Comparison of ENCODE assay signal across 19 mouse cellular contexts in the genomic region with DNA sequence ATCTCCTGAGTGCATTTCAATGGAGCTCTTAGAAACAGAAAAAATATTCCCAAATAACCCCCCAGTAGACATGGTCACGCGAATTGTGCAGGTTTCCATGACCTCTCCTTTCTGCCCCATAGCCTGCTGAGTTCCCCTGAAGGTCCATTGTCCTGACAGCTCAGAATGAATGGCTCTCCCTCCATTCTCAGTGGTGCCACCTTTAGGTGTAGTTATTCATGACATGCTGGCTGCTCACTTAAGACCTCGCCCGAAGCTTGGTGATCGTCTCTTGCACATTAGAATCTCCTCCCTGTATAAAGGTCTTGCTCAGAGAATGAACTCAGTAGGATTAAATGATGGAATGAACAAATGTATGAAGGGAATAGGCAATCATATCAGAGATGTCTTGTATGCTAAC.
DNase-seq lines count a peak whose midpoint lies in the region; ATAC-seq and TF ChIP-seq lines count a peak whose summit lies in the region.
"Had no signal": no experiment of that assay in that cellular context is flagged by ENCODE, and none has a peak within 500 bp of the region (broad histone marks: within the 10 kb centered on the region; RNA-seq: fewer than 3 reads in every experiment).

No protein-coding gene starts in this region.

- no peaks in the 10 kb centered on the region for H3K4me1 ChIP-seq in forebrain, postnatal 0 days (ENCODE audit: insufficient read depth)
- peaks cover 10% of the 10 kb centered on the region; the same call in 1 of the 2 replicates for H3K4me1 ChIP-seq in forebrain, embryonic 11.5 days (replicated peaks; ENCODE audit: control insufficient read depth, insufficient read depth, low read length)
- peaks cover 6% of the 10 kb centered on the region; the same call in 1 of the 2 replicates for H3K4me1 ChIP-seq in midbrain, embryonic 11.5 days (ENCODE audit: control insufficient read depth, insufficient read depth, low read length)
- H3K4me1 ChIP-seq: heart, embryonic 12.5 days had no signal

- no peak overlapping the region for H3K9ac ChIP-seq in forebrain, postnatal 0 days
- no peak overlapping the region for H3K9ac ChIP-seq in forebrain, embryonic 11.5 days (ENCODE audit: low read length)
- H3K9ac ChIP-seq in midbrain, embryonic 11.5 days (ENCODE audit: low read length): no peak overlapping the region
- H3K9ac ChIP-seq: heart, embryonic 12.5 days; hindbrain, embryonic 15.5 days had no signal

- DNase-seq in forebrain, postnatal 0 days: no peak
- no peak for DNase-seq in forebrain, embryonic 11.5 days (ENCODE audit: low spot score)
- DNase-seq in layer of hippocampus, adult 2 months (ENCODE audit: low spot score in 2 of 2): no peak
- DNase-seq in layer of hippocampus, postnatal 36 days: no peak
- peak; percentile 58 for DNase-seq in ES-CJ7 (ENCODE audit: low read depth, low spot score)
- peak; percentile 47 for DNase-seq in ZHBTc4 (ENCODE audit: low read depth, low spot score)
- DNase-seq in ovary, adult 18-20 months (ENCODE audit: low spot score): no peak
- no peak for DNase-seq in midbrain, embryonic 11.5 days (ENCODE audit: low spot score, missing footprints)
- DNase-seq: B cell, adult 2 months; cerebellum, adult 11-12 months; cerebellum, postnatal 36 days; kidney, adult 8-10 months; lung, adult 18-20 months; lung, postnatal 36 days; spleen, adult 18-20 months; thymus, adult 18-20 months; thymus, postnatal 4 days had no signal

- 83% methylated on average over 5 of the region's 5 CpGs for WGBS in forebrain, postnatal 0 days
- WGBS in forebrain, embryonic 11.5 days: 82% methylated on average over 5 of the region's 5 CpGs
- WGBS in midbrain, embryonic 11.5 days: 89% methylated on average over 5 of the region's 5 CpGs

- H3K9me3 ChIP-seq in forebrain, postnatal 0 days (ENCODE audit: low read length): no peaks in the 10 kb centered on the region
- no peaks in the 10 kb centered on the region for H3K9me3 ChIP-seq in forebrain, embryonic 11.5 days (ENCODE audit: control insufficient read depth, low read length)
- H3K9me3 ChIP-seq in midbrain, embryonic 11.5 days (ENCODE audit: control insufficient read depth, low read length): no peaks in the 10 kb centered on the region
- H3K9me3 ChIP-seq: heart, embryonic 12.5 days; hindbrain, embryonic 15.5 days had no signal

- H3K36me3 ChIP-seq in forebrain, postnatal 0 days (ENCODE audit: insufficient read depth): no peaks in the 10 kb centered on the region
- no peaks in the 10 kb centered on the region for H3K36me3 ChIP-seq in forebrain, embryonic 11.5 days (ENCODE audit: control insufficient read depth, insufficient read depth, low read length)
- no peaks in the 10 kb centered on the region for H3K36me3 ChIP-seq in midbrain, embryonic 11.5 days (ENCODE audit: control insufficient read depth, insufficient read depth, low read length)
- H3K36me3 ChIP-seq: heart, embryonic 12.5 days; hindbrain, embryonic 15.5 days had no signal

- no peaks in the 10 kb centered on the region for H3K27me3 ChIP-seq in forebrain, postnatal 0 days (ENCODE audit: insufficient read depth, low read length)
- no peaks in the 10 kb centered on the region for H3K27me3 ChIP-seq in forebrain, embryonic 11.5 days (ENCODE audit: control insufficient read depth, insufficient read depth, low read length)
- H3K27me3 ChIP-seq in midbrain, embryonic 11.5 days (ENCODE audit: control insufficient read depth, insufficient read depth, low read length): no peaks in the 10 kb centered on the region
- H3K27me3 ChIP-seq: heart, embryonic 12.5 days; hindbrain, embryonic 15.5 days had no signal

- no peak overlapping the region for H3K4me2 ChIP-seq in forebrain, postnatal 0 days (ENCODE audit: low read depth)
- no peak overlapping the region for H3K4me2 ChIP-seq in forebrain, embryonic 11.5 days (ENCODE audit: low read depth, low read length, severe bottlenecking)
- H3K4me2 ChIP-seq in midbrain, embryonic 11.5 days: no peak overlapping the region
- H3K4me2 ChIP-seq: heart, embryonic 12.5 days; hindbrain, embryonic 15.5 days had no signal

- no peak overlapping the region for H3K4me3 ChIP-seq in forebrain, postnatal 0 days (ENCODE audit: low read depth, low read length)
- H3K4me3 ChIP-seq in forebrain, embryonic 11.5 days (ENCODE audit: low read depth, low read length): no peak overlapping the region
- no peak overlapping the region for H3K4me3 ChIP-seq in layer of hippocampus, adult 2 months
- H3K4me3 ChIP-seq in midbrain, embryonic 11.5 days (ENCODE audit: low read depth, low read length): no peak overlapping the region
- H3K4me3 ChIP-seq: heart, embryonic 12.5 days; hindbrain, embryonic 15.5 days had no signal

- peak; percentile 18; the same call in 1 of the 2 replicates for TF ChIP-seq CTCF in forebrain, postnatal 0 days (IDR thresholded peaks at IDR 0.05; ENCODE audit: low read depth)
- peak; percentile 65 for TF ChIP-seq CTCF in layer of hippocampus, adult 2 months (conservative IDR thresholded peaks at IDR 0.05)

- no peak overlapping the region for H3K27ac ChIP-seq in forebrain, postnatal 0 days (ENCODE audit: low read depth, low read length)
- no peak overlapping the region for H3K27ac ChIP-seq in forebrain, embryonic 11.5 days (ENCODE audit: low read depth, low read length)
- peak overlapping the region; percentile 81 for H3K27ac ChIP-seq in layer of hippocampus, adult 2 months
- no peak overlapping the region for H3K27ac ChIP-seq in midbrain, embryonic 11.5 days (ENCODE audit: low read depth, low read length)
- H3K27ac ChIP-seq: hindbrain, embryonic 15.5 days had no signal

- no peak for ATAC-seq in forebrain, postnatal 0 days
- no peak for ATAC-seq in forebrain, embryonic 11.5 days (replicated peaks; ENCODE audit: low FRiP score)
- no peak for ATAC-seq in midbrain, embryonic 11.5 days (ENCODE audit: low FRiP score)

Comparison
In these comparisons a context has a peak if more than half of its experiments do, and no peak if none do; other contexts are left out.
1. DNase-seq: peak in ES-CJ7 (single experiment) and ZHBTc4 (single experiment); none in forebrain, postnatal 0 days (single experiment), forebrain, embryonic 11.5 days (single experiment), layer of hippocampus, adult 2 months (0 of 2), layer of hippocampus, postnatal 36 days (0 of 2), ovary, adult 18-20 months (single experiment) and midbrain, embryonic 11.5 days (single experiment).